Comparison of ENCODE assay signal across 20 mouse cellular contexts in the genomic region with DNA sequence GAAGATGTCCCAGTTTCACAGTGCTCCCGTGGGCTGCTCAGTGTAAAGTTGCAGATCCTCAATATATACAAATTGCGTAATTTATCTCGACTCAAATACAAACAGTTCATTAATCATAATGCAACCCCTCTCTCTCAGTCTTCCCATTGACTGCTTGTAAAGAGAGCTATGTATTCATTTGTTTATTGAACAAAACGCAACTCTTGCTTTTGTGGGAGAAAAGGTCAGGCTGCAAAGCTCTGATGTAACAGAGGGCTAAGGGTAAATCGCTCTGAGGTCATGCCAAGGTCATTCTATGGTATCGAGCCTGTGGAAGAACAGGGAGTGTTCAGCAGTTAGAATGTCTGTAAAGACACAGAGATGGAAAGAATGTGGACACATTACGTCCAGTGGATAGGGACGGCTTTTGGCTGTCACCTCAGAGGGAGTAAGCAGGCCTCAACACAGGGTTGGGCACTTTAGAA.
A peak's percentile ranks its signal among the peaks of the same experiment; 100 is the strongest.
DNase-seq lines count a peak whose midpoint lies in the region; ATAC-seq and TF ChIP-seq lines count a peak whose summit lies in the region.
"Had no signal": no experiment of that assay in that cellular context is flagged by ENCODE, and none has a peak within 500 bp of the region (broad histone marks: within the 10 kb centered on the region; RNA-seq: fewer than 3 reads in every experiment).

No protein-coding gene starts in this region.

- no peaks in the 10 kb centered on the region for H3K27me3 ChIP-seq in liver, postnatal 0 days (ENCODE audit: insufficient read depth, low read length)
- H3K27me3 ChIP-seq in lung, postnatal 0 days (replicated peaks; ENCODE audit: insufficient read depth, low read length), result no peaks in the 10 kb centered on the region
- H3K27me3 ChIP-seq: forebrain, embryonic 13.5 days; heart, embryonic 12.5 days; hindbrain, embryonic 13.5 days had no signal

- H3K4me2 ChIP-seq in liver, postnatal 0 days (ENCODE audit: low read depth, low read length), result no peak overlapping the region
- H3K4me2 ChIP-seq in lung, postnatal 0 days (replicated peaks; ENCODE audit: low read depth, low read length), result no peak overlapping the region
- H3K4me2 ChIP-seq: forebrain, embryonic 13.5 days; heart, embryonic 12.5 days; hindbrain, embryonic 13.5 days had no signal

- no peak for TF ChIP-seq CTCF in liver, postnatal 0 days (IDR thresholded peaks at IDR 0.05; ENCODE audit: low read depth)
- TF ChIP-seq CTCF in lung, postnatal 0 days (IDR thresholded peaks at IDR 0.05), result no peak

- H3K36me3 ChIP-seq in liver, postnatal 0 days (replicated peaks; ENCODE audit: insufficient read depth, low read length), result no peaks in the 10 kb centered on the region
- H3K36me3 ChIP-seq in lung, postnatal 0 days (ENCODE audit: insufficient read depth, low read length), result no peaks in the 10 kb centered on the region
- H3K36me3 ChIP-seq: embryonic facial prominence, embryonic 10.5 days; G1E; hindbrain, embryonic 13.5 days had no signal

- 56% methylated on average over 8 of the region's 8 CpGs for WGBS in liver, postnatal 0 days (ENCODE audit: insufficient replicate concordance)
- 33% methylated on average over 8 of the region's 8 CpGs for WGBS in lung, postnatal 0 days

- peak overlapping the region; percentile 16; the same call in 1 of the 2 replicates for H3K27ac ChIP-seq in liver, postnatal 0 days (ENCODE audit: low read depth)
- H3K27ac ChIP-seq in lung, postnatal 0 days (ENCODE audit: low read length), result no peak overlapping the region
- H3K27ac ChIP-seq: embryonic facial prominence, embryonic 10.5 days; forebrain, embryonic 13.5 days; hindbrain, embryonic 13.5 days; hindbrain, postnatal 0 days had no signal

- no peak overlapping the region for H3K9ac ChIP-seq in liver, postnatal 0 days (replicated peaks)
- no peak overlapping the region for H3K9ac ChIP-seq in lung, postnatal 0 days (replicated peaks; ENCODE audit: low read depth)
- H3K9ac ChIP-seq: forebrain, embryonic 13.5 days; forebrain, postnatal 0 days; heart, embryonic 12.5 days; hindbrain, embryonic 13.5 days had no signal

- no peaks in the 10 kb centered on the region for H3K4me1 ChIP-seq in liver, postnatal 0 days (ENCODE audit: insufficient read depth)
- no peaks in the 10 kb centered on the region for H3K4me1 ChIP-seq in lung, postnatal 0 days (ENCODE audit: insufficient read depth, low read depth, low read length)
- H3K4me1 ChIP-seq: forebrain, embryonic 13.5 days; hindbrain, embryonic 13.5 days had no signal

- peak; percentile 91 for ATAC-seq in liver, postnatal 0 days
- peak; percentile 81 for ATAC-seq in lung, postnatal 0 days
- ATAC-seq: activated CD4-positive, CD25-positive, alpha-beta regulatory T cell, adult 4 months; forebrain, embryonic 13.5 days; forebrain, postnatal 0 days; hindbrain, postnatal 0 days had no signal

- DNase-seq in liver, postnatal 0 days, result peak; percentile 28
- DNase-seq in liver (no peak), ZHBTc4 (ENCODE audit: low read depth, low spot score) (peak; percentile 31)
- peak; percentile 60 for DNase-seq in lung, postnatal 0 days (ENCODE audit: low spot score)
- DNase-seq in lung, postnatal 36 days, result no peak
- no peak for DNase-seq in thymus, postnatal 10 days (ENCODE audit: low spot score in 2 of 2)
- DNase-seq: adrenal gland, adult 2 months; adrenal gland, postnatal 25 days; cerebellum, adult 18-20 months; cerebellum, adult 9-11 months; cerebellum, postnatal 36 days; forebrain, postnatal 0 days; gastrocnemius, postnatal 14 days had no signal

- TF ChIP-seq EP300 in liver, postnatal 0 days (IDR thresholded peaks at IDR 0.05; ENCODE audit: low read depth), result no peak
- TF ChIP-seq EP300 in lung, postnatal 0 days (IDR thresholded peaks at IDR 0.05), result peak; percentile 51

- peaks cover 10% of the 10 kb centered on the region for H3K9me3 ChIP-seq in liver, postnatal 0 days (ENCODE audit: low read length)
- H3K9me3 ChIP-seq in lung, postnatal 0 days (ENCODE audit: low read length), result no peaks in the 10 kb centered on the region

- H3K4me3 ChIP-seq in liver, postnatal 0 days (ENCODE audit: low read depth, low read length), result no peak overlapping the region
- no peak overlapping the region for H3K4me3 ChIP-seq in lung, postnatal 0 days (ENCODE audit: low read depth, low read length)
- H3K4me3 ChIP-seq: embryonic facial prominence, embryonic 10.5 days; forebrain, embryonic 13.5 days; heart, embryonic 12.5 days; hindbrain, embryonic 13.5 days had no signal

Comparison
In these comparisons a context has a peak if more than half of its experiments do, and no peak if none do; other contexts are left out.
1. DNase-seq: peak in liver, postnatal 0 days (single experiment), lung, postnatal 0 days (single experiment) and ZHBTc4 (single experiment); none in liver (single experiment), lung, postnatal 36 days (single experiment) and thymus, postnatal 10 days (0 of 2).